Mouse (Mus musculus): ENCODE results near the gene Plekhh2.

Gene Plekhh2

DNA sequence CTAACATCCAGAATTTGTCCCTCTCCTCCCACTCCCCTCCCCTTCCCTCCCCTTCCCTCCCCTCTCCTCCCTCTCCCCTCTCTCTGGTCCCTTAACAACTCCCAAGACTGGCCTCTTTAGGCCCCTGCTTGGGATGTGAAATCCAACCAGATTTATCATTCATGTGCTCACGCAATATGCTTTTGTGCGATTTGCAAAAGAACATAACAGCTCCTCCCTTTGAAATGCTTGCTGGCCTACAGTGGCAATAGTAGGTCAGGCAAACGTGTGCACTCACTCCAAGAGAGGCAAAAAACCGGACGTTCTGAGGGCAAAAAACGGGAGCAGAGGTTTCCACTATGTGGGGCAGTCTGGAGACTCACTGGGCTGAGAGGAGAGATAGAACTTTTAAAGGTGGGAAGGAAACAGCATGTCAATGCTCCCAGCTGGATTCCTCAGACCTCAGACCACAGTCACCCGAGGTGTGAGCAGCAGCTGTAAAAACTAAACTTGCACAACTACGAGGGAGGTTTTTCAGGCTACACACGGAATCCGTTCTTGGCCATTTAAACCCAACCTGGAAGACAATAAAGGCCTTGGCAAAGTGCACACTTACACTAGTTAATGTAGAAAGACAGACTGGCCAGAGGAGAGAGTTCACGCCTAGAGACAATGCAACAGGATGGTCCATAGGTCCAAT, 595 bp upstream of the Plekhh2 start:
- DNase-seq (ENCODE audit: inconsistent age in 2 of 2, low spot score in 1 of 2): no peak

DNA sequence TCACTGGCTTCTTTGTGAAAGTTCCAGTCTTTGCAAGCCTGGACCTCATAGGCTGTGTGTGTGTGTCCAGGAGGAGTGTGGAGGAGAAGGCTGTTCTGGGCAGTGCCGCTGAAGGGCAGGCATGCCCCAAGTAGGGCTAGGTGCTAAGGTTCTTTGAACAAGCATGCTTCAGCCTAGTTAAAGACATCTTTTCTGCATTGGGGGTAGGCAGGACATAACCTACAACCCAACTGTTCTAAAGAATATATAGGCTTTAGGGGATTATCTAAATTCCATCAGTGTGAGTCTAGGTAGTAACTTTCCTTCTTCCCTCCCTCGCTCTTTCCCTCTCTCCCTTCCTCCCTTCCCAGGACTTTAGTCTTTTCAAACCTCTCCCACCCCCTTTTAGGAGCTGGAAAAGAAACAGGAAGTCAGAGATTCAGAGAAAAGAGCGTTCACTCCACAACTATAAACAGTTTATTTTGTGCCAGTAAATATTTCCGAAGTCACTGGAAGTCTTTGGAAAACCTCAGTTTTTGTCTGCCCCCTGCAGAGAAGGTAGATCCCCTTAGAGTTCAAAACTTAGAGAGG, 906 bp downstream of the Plekhh2 start:
- DNase-seq (ENCODE audit: inconsistent age in 2 of 2, low spot score in 1 of 2): no peak

DNA sequence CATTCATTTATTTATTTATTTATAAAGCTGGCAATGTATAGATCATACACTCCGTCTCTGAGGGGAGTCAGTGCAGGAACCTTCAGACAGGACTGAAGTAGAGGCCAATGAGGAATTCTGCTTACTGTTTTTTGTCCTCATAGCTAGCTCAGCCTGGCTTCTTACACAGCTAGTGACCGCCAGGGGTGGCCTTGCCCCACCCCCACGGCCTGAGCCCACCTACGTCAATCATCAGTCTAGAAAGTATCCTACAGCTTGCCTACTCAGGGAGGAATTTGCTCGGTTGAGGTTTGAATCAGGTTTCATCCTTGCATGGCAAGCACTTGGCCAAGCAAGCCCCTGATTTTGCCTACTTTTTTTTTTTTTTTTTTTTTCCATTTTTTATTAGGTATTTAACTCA, 4.2 kb downstream of the Plekhh2 start:
- DNase-seq (ENCODE audit: inconsistent age in 2 of 2, low spot score in 1 of 2): no peak

DNA sequence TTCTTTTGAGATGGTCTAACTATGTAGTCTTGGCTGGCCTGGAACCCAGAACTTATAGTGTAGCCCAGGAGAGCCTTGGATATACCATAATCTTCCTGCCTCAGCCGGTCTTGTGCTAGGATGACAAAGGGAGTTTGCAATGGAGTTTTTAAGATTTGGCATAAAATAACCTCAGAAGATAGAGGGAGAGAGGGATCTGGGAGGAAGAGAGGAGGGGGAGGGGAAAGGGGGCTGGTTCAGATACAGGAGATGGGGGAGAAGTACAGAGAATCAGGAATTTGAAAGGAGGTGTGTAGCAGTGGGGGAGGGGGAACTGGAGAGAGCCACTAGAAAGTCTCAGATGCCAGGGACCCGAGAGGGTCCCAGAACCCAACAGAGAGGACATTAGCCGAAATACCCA, 7.7 kb downstream of the Plekhh2 start:
- DNase-seq (ENCODE audit: inconsistent age in 2 of 2, low spot score in 1 of 2): no peak

DNA sequence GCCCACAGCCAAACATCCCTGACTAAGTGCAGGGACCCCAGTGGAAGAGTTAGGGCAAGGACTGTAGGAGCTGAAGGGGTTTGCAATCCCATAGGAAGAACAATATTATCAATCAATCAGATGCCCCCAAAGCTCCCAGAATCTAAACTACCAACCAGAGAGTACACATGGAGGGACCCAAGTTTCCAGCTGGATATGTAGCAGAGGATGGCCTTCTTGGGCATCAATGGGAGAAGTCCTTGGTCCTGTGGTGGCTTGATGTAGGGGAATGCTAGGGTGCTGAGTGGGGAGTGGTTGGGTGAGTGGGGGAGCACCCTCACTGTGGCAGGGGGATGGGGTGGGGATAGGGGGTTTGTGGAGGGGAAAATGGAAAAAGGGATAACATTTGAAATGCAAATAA, 8.4 kb downstream of the Plekhh2 start:
- DNase-seq (ENCODE audit: inconsistent age in 2 of 2, low spot score in 1 of 2): no peak

DNA sequence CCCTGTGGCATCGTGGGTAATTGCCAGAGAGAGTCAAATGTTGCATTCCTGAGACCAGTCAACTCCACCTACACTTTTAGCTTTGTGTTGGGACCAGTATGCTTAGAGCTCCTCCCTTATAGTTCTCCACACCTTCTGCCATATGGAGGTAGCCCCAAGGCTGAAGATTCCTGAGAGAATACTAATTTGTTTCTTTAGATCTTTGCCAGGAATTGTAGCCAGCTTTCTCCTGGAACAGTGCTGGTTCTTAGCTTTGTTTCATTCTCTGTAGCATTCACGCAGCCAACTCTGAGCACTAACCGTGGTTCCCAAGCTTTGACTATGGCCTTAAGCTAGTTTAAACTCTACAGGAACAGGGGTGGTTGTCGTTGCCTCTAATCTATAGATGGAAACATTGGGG, 17.7 kb downstream of the Plekhh2 start:
- no peak for DNase-seq (ENCODE audit: inconsistent age in 2 of 2, low spot score in 1 of 2)

DNA sequence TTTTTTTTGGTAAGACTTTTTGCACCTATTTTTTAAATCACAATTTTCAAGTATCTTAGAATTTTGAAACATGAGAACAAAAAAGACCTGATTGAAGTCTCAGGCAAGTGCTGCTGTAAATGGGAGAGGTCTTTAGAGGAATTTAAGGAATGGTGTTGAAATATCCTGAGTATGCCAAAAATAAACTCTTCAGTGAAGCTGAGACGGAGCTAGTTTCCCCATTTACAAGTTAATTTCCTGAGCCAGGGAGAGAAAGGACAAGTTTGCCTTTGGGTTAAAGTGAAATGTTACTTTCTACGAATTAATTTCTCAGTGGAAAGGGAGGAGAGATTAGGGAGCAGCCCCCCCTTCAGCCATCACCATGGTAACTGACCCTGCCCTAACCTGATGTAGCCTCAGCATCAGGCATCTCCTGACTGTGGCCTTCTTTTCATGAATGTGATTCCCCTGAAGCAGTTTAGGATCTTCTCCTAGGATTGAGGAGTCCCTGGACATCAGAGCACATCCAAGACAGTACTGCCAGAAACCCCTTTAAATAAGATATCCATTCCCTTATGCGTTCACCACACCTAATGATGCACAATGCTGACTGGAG, 18.6 kb downstream of the Plekhh2 start:
- no peak for DNase-seq (ENCODE audit: inconsistent age in 2 of 2, low spot score in 1 of 2)

DNA sequence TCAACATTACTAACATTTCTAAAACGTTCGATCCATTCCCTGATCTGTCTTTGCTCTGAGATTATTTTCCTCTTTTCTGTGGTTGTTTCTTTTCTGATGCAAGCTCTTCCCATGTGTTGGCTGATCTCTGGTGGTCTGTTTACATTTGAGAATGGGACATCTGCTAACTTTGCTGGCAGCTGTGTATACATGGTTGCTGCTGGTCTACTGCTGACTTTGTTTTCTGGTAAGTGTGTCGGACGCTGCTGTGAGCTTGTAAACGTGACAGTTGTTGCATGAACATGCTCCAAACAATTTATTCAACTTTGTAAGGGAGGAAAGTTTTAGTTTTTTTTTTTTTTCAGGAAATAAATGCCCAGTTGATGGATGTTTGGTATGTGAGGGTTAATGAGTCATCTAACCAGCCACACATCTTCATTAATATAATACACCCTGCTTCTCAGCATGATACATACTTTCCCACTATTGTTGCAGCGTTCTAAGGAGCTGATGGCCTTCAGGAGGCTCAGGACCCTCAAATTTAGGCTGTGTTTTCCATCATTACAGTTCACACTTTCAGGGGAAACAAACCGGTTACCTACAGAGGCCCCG, 21.3 kb downstream of the Plekhh2 start:
- no peak for DNase-seq (ENCODE audit: inconsistent age in 2 of 2, low spot score in 1 of 2)

DNA sequence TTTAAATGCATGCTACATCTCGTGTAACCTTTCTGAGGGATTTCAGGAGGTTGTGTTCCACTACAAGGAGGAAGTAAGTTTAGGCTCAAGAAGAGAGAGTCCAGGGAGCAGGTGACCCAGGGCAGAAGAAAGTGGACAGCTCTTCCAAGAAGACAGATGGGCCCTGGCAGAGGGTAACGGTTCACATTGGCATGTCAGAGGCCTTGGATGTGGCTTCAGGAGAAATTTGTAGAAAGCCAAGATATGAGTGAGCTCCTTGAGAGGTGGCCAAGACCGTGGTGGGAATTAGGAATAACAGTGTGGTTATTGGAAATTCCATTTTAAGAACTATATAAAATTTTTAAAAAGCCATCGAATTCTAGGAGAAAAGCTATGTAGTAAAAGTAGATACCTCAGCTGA, 22.1 kb downstream of the Plekhh2 start:
- DNase-seq (ENCODE audit: inconsistent age in 2 of 2, low spot score in 1 of 2): no peak

DNA sequence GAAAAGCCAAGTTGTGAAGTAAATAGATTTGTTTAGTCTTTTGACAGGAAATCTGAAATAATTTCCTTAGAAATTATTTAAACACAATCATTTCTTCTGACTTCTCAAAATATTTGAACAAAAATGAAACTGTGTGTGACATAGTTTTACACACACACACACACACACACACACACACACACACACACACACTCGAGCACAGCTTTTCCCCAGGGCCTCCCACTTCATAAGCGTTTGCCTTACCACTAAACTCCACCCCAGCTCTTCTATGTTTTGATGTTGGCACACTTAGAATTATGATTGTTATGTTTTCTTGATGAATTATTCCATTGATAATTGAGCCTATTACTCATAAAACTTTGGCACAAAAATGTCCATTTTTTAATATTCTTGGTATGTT, 22.9 kb downstream of the Plekhh2 start:
- no peak for DNase-seq (ENCODE audit: inconsistent age in 2 of 2, low spot score in 1 of 2)

DNA sequence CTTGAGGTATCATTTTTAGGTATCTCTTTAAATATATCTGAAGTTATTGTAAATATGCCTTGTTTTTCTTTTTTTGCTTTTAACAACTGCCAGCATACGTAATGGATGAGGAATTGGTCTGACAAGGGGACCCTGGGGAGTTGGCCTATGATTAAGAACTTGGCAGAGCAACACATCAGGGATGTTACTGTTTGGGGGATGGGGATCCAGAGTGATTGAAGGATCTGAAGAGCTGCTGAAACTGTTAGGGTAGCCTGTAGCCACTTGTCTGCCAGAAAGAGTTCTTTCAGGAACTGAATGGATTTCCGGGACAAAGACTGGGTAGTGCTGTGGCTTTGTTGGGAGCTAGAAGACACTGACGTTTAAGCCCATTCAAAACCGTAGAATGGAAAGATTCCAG, 23.5 kb downstream of the Plekhh2 start:
- peak in 1 of 2 experiments; percentile 33 for DNase-seq (ENCODE audit: inconsistent age in 2 of 2, low spot score in 1 of 2)

DNA sequence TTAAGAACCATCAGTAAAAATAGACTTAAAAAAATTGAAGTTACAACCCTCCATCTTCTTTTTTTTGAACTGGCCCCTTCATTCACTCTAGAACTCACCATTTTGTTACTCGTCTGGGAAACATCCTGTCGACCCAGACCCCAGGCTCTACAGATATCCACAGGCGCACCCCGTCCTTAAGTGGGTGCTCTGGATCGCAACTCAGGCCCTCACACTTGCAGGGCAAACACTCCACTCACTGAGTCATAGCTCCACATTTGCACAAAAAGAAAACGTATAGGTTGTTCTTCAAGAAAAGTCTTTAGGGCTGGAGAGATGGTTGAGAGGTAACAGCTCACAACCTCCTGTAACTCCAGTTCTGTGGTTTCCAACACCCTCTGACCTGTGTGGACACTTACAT, 25.6 kb downstream of the Plekhh2 start:
- no peak for DNase-seq (ENCODE audit: inconsistent age in 2 of 2, low spot score in 1 of 2)

DNA sequence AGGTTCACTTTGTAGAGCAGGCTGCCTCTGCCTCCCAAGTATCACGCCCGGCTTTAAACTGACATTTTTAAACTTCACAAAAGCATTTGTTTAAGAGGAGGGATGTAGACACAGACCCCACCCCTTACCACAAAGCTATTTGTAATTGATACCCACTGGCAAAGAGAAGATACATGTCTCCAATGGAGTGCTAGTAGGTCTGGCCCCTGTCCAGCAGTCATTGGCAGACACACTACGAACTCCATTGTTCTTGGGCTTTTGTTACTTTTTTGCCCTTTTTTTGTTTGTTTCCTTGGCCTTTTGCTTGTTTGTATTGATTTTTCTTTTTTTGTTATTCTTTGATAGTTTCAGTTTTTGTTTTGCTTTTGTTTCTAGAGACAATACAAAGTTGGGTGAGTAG, 26.3 kb downstream of the Plekhh2 start:
- DNase-seq (ENCODE audit: inconsistent age in 2 of 2, low spot score in 1 of 2): no peak

DNA sequence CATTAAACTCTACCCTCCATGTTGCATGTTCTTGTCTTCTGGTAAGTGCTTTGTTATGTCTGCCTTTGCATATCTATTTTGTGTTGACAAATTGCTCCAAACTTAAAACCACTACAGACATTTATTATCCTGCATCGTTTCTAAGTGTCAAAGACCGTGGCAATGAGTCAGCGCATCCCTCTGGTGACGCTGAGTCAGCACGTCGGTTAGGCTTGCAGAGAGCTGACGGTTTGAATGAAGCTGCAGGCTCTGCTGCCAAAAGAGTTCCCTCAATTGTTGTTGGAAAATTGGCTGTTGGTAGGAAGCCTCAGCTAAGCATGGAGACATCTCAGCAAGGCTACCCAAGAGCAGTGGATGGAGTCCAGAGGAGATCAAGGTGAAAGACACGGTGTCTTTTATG, 28.9 kb downstream of the Plekhh2 start:
- DNase-seq (ENCODE audit: inconsistent age in 2 of 2, low spot score in 1 of 2): peak in 1 of 2 experiments; percentile 40

DNA sequence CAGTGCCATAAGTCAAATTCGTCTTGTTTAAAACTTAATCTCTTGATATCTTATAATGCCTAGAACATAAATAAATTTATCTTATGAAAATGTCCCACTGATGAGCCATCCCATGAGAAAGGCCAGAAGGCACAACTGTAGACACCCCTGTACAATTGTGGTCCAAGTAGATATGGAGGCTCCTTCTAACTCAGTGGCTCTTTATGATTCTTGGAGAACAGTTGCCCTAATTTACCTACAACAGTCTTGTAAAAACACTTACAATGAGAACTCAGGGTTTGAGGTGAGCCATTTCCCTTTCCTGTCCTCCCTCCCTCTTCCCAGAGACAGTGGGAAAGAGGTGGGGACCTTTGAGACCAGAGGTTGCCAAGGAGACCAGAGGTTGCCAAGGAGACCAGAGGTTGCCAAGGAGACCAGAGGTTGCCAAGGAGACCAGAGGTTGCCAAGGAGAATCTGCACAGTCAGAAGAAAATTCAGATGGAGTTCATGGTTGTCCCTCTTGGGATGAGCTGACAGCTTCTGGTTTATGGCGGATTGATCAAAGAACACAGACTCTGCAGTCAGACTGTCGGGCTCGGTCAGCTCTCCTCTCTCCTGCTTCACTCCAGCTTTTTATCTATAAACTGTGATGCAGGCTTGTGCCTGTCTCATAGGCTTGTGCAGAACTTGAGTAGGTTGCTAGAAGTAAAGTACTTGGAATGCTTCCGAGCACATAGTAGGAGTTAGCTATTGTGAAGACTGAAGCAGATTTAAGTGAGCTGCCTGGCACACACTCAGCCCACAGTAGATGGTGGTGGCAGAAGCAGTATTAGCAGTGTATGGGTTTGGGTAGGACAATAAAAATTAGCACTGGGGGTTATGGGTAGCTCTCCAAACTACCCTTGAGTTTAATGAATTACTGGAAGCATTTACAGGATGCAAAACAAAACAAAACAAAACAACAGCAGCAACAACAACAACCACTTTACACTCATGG, 39.5 kb downstream of the Plekhh2 start:
- no peak for DNase-seq (ENCODE audit: inconsistent age in 2 of 2, low spot score in 1 of 2)

DNA sequence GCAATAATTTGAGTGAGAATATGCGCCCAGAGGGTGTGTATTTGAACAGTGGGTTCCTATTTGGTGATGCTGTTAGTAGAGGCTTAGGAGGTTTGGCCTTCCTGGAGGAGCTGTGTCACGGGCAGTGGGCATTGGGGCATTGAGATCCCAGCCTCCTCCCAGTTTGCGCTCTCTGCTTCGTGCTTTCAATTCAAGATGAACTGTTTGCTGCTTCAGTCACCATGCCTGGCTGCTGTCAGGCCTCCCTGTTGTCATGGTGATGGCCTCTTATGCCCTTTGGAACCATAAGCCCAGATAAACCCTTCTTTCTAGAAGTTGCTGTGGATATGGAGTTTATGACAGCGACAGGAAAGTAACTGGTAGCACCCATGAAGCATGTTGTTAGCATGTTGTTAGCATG, 40.5 kb downstream of the Plekhh2 start:
- no peak for DNase-seq (ENCODE audit: inconsistent age in 2 of 2, low spot score in 1 of 2)

DNA sequence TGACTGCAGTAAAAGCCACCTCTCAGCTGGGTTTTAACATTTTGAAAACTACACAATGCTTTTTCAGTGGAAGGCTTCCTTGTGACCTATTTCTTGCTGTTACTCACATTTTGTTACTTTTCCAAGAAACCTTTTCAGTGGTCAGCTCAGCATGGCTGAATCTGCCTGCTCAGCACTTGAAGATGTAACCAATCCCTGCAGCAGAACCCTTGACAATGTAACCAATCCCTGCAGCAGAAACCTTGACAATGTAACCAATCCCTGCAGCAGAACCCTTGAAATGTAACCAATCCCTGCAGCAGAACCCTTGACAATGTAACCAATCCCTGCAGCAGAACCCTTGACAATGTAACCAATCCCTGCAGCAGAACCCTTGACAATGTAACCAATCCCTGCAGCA, 52.6 kb downstream of the Plekhh2 start:
- peak in 1 of 2 experiments; percentile 29 for DNase-seq (ENCODE audit: inconsistent age in 2 of 2, low spot score in 1 of 2)

DNA sequence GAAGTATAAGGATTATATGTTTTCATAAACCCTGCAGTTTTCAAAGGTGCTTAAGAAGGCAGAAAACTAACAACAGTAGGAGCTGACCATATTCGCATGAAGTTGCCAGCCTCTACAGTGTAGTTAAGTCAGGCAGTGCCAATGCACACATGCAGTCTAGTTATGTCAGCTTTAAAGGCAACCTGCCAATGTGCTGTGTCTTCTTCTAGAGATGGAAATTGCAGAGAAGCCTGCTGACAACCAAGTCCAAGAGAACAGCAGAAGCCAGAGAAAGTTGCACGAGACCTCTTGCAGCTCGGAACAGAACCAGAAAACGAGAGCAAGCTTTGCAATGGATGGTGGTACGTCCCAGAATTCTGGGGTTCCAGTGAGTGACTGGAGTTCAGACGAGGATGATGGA, 54.1 kb downstream of the Plekhh2 start:
- no peak for DNase-seq (ENCODE audit: inconsistent age in 2 of 2, low spot score in 1 of 2)

DNA sequence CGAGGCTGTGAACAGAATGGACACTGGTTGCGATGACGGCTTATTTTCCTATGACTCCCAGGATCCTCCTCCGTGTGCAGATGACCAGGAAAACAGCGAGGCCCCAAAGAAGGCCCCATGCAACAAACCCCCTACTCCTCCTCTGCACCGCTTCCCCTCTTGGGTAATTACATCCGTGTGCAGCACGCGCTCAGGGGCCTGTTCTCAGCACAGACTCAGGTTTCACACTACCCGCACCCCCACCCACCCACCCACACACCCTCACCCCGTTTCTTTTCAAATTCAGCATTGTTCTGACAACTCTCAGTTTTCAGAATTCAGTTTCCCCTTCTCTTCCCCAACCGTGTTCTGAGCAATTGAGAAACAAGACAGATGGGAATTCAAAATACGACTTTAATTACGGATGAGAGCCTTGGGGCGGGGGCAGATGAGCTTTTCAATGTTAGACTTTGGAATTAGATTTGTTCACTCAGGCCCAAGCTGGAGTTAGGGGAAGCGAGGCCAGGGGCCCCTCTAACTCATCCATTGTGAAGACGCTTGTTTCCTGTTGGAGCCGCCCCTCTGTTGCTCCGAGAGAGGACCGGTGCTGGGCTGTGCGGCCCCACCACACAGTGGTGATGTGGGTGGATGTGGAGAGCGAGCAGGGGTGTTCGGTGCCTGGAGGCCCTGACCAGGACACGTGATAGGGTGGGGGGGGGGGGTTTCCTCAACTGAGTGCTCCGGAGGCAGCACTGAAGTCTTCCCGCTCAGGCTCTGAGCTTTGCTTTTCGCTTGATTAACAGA, 55.3 kb downstream of the Plekhh2 start:
- DNase-seq (ENCODE audit: inconsistent age in 2 of 2, low spot score in 1 of 2): no peak

DNA sequence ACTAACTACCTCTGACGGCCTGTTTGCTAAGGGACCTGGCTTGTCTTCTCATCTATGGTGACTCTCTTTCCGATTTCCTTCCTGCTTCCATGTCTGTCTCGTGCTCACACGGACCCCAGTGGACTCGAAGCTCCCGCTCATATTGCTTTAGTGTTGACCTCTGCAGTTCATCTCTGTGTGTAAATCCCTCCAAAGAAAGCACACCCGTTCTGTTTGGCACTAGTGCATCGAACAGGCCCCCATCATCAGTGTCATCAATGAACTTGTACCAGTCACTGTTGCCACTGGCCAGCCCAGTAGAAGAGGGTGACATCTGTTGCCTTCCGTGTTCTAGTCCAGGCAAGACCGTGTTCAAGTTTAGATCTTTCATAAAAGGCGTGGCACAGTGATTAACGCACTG, 57.1 kb downstream of the Plekhh2 start:
- DNase-seq (ENCODE audit: inconsistent age in 2 of 2, low spot score in 1 of 2): no peak

DNA sequence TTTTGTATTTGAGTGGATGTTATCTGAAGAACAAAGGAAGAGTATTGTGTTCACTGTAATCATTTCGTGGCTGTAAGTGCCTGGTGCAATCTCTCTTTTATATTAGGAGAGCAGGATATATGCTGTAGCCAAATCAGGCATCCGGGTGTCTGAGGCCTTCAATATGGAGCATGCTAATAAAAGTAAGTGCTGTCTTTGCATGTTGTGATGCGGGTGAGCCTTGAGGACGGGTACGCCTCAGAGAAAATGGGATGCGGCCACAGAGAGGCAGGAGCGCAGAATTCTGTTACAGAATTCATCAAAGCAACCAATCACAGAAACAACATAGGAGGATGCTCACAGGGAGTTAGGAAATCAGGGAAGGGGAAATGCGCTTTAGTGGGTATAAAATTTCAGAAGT, 58.1 kb downstream of the Plekhh2 start:
- no peak for DNase-seq (ENCODE audit: inconsistent age in 2 of 2, low spot score in 1 of 2)
